Mouse (Mus musculus) E14TG2a.4 (cell line): ENCODE results near the gene Asf1b.

Experiments used
- CTCF ChIP-seq: conservative IDR thresholded peaks from 2 replicates; pipeline ENCODE4 v1.5.1; 2014; ENCODE audit warnings: low read length
- NANOG ChIP-seq: IDR thresholded peaks from 2 replicates; pipeline ENCODE4 v1.6.1; 2014; ENCODE audit warnings: borderline replicate concordance, low read length, mixed read lengths
- POU5F1 ChIP-seq: IDR thresholded peaks from 2 replicates; pipeline ENCODE4 v1.6.1; 2014; ENCODE audit warnings: low read length, borderline replicate concordance

- TF ChIP-seq CTCF: no peak
- TF ChIP-seq POU5F1: no peak
- no peak for TF ChIP-seq NANOG
Measured at GRCm38 (mm10) chr8:83908583-83908982, 46.7 kb upstream of the Asf1b start.
